ENCODE assay signal across 30 mouse cellular contexts in the genomic region with DNA sequence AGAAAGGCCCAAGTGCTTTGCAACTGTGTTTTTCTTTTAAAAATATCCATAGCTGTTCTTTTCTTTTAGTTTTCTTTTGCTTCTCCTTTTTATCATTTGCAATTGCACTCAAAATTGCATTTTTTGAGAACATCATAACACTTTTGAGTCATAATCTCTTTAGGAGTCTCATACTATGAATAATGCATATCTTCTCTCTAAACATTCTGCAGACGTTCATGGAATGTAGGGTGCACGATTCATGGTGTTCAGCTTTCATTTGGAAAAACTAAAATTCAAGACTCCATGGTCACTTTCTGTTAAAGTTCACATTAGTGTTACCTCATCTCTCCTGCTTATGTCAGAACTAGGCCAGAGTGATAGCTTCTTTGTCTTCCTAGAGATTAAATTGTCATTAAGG.
"Had no signal": no experiment of that assay in that cellular context is flagged by ENCODE, and none has a peak within 500 bp of the region (broad histone marks: within the 10 kb centered on the region; RNA-seq: fewer than 3 reads in every experiment).

No protein-coding gene starts in this region.

- H3K4me1 ChIP-seq: embryonic facial prominence, embryonic 10.5 days; embryonic facial prominence, embryonic 12.5 days; embryonic facial prominence, embryonic 13.5 days; embryonic facial prominence, embryonic 15.5 days; forebrain, embryonic 10.5 days; forebrain, embryonic 12.5 days; forebrain, embryonic 13.5 days; forebrain, embryonic 15.5 days; heart, embryonic 10.5 days had no signal

- H3K4me3 ChIP-seq: embryonic facial prominence, embryonic 10.5 days; embryonic facial prominence, embryonic 12.5 days; embryonic facial prominence, embryonic 13.5 days; embryonic facial prominence, embryonic 15.5 days; erythroblast, embryonic 14.5 days; forebrain, embryonic 10.5 days; forebrain, embryonic 12.5 days; forebrain, embryonic 13.5 days; forebrain, embryonic 15.5 days; gastrocnemius, adult 2 months; heart, adult 2 months; heart, embryonic 10.5 days had no signal

- ATAC-seq: forebrain, embryonic 13.5 days; forebrain, embryonic 14.5 days; forebrain, embryonic 15.5 days; forebrain, embryonic 16.5 days; forebrain, postnatal 0 days had no signal

- H3K27ac ChIP-seq: embryonic facial prominence, embryonic 10.5 days; embryonic facial prominence, embryonic 12.5 days; embryonic facial prominence, embryonic 13.5 days; embryonic facial prominence, embryonic 15.5 days; forebrain, embryonic 10.5 days; forebrain, embryonic 12.5 days; forebrain, embryonic 13.5 days; forebrain, embryonic 15.5 days; gastrocnemius, adult 2 months; heart, adult 2 months; heart, embryonic 10.5 days had no signal

- DNase-seq: cerebellum, adult 2 months; cerebellum, adult 8-10 months; cerebellum, adult 9-10 months; cerebellum, adult 9-11 months; cerebellum, postnatal 10 days; cerebellum, postnatal 14 days; cerebellum, postnatal 25 days; cerebellum, postnatal 36 days; embryo, embryonic 11 days; forebrain, postnatal 0 days; gastrocnemius, adult 2 months; gastrocnemius, postnatal 10 days; gastrocnemius, postnatal 14 days; gastrocnemius, postnatal 25 days; gastrocnemius, postnatal 36 days; heart, adult 11 months; heart, adult 18-20 months; heart, adult 2 months had no signal
